ENCODE assay signal across 22 mouse cellular contexts in genomic region chr9:86514798-86515197, GRCm38 (mm10). TPM values are rescaled to one million over a fixed set of nuclear protein-coding genes. Genes with fewer than 3 reads are reported as not detected.
DNase-seq lines count a peak whose midpoint lies in the region; ATAC-seq lines count a peak whose summit lies in the region.
"Had no signal": no experiment of that assay in that cellular context is flagged by ENCODE, and none has a peak within 500 bp of the region (broad histone marks: within the 10 kb centered on the region; RNA-seq: fewer than 3 reads in every experiment).

No protein-coding gene starts in this region.

- H3K4me2 ChIP-seq in heart, embryonic 12.5 days, result no peak overlapping the region
- H3K4me2 ChIP-seq: forebrain, embryonic 13.5 days; heart, embryonic 15.5 days; hindbrain, embryonic 12.5 days; hindbrain, embryonic 15.5 days had no signal

- intact Hi-C loops in gastrocnemius, postnatal 36 days (cut with DNase I), result no loop called here
- intact Hi-C loops in heart, postnatal 25 days (cut with DNase I), result loop anchor here (5.0 kb wide), 1 partner anchor 48 kb away; no protein-coding TSS in a partner anchor
- intact Hi-C loops in heart, postnatal 10 days (cut with DNase I), result no loop called here

- no peak overlapping the region for H3K9ac ChIP-seq in heart, embryonic 12.5 days
- H3K9ac ChIP-seq: forebrain, embryonic 13.5 days; heart, embryonic 15.5 days; hindbrain, embryonic 12.5 days; hindbrain, embryonic 15.5 days had no signal

- no peak overlapping the region for H3K4me3 ChIP-seq in heart, embryonic 12.5 days
- H3K4me3 ChIP-seq: forebrain, embryonic 10.5 days; forebrain, embryonic 13.5 days; heart, adult 2 months; heart, embryonic 15.5 days; hindbrain, embryonic 12.5 days; hindbrain, embryonic 15.5 days had no signal

- H3K27ac ChIP-seq in heart, embryonic 12.5 days (ENCODE audit: poor library complexity, severe bottlenecking), result no peak overlapping the region
- H3K27ac ChIP-seq: forebrain, embryonic 10.5 days; forebrain, embryonic 13.5 days; heart, adult 2 months; heart, embryonic 15.5 days; hindbrain, embryonic 12.5 days; hindbrain, embryonic 15.5 days had no signal

- H3K9me3 ChIP-seq in heart, embryonic 12.5 days (replicated peaks), result no peaks in the 10 kb centered on the region
- H3K9me3 ChIP-seq: forebrain, embryonic 10.5 days; forebrain, embryonic 13.5 days; heart, embryonic 15.5 days; hindbrain, embryonic 12.5 days; hindbrain, embryonic 15.5 days had no signal

- WGBS in heart, embryonic 12.5 days, result 91% methylated on average over 4 of the region's 4 CpGs

- H3K27me3 ChIP-seq in heart, embryonic 12.5 days (replicated peaks), result no peaks in the 10 kb centered on the region
- H3K27me3 ChIP-seq: forebrain, embryonic 13.5 days; heart, embryonic 15.5 days; hindbrain, embryonic 12.5 days; hindbrain, embryonic 15.5 days had no signal

- ATAC-seq in heart, embryonic 12.5 days (ENCODE audit: insufficient number of reproducible peaks, low FRiP score), result no peak
- ATAC-seq: activated CD4-positive, CD25-positive, alpha-beta regulatory T cell, adult 4 months; forebrain, embryonic 13.5 days; forebrain, embryonic 16.5 days had no signal

- peaks cover 36% of the 10 kb centered on the region for H3K36me3 ChIP-seq in heart, embryonic 12.5 days

- DNase-seq in gastrocnemius, adult 18-20 months (ENCODE audit: low spot score), result peak; percentile 63
- DNase-seq in gastrocnemius, postnatal 36 days, result no peak
- DNase-seq in heart, adult 18-20 months, result peak; percentile 37 to 67
- peak; percentile 4 for DNase-seq in heart, postnatal 25 days (ENCODE audit: low spot score)
- no peak for DNase-seq in heart, postnatal 10 days
- DNase-seq in adrenal gland, adult (ENCODE audit: inconsistent age in 2 of 2, low spot score in 1 of 2), result no peak
- DNase-seq: adrenal gland, postnatal 10 days; adrenal gland, postnatal 36 days; cerebellum, adult 18-20 months; cerebellum, adult 9-10 months; cerebellum, postnatal 14 days; gastrocnemius, postnatal 10 days; kidney, adult 2 months had no signal

- H3K4me1 ChIP-seq in heart, embryonic 12.5 days (replicated peaks), result 0 out of 2 replicates have a peak, but pooled peaks cover 3% of the 10 kb centered on the region
- H3K4me1 ChIP-seq: forebrain, embryonic 10.5 days; forebrain, embryonic 13.5 days; heart, embryonic 15.5 days; hindbrain, embryonic 12.5 days; hindbrain, embryonic 15.5 days had no signal

RNA-seq across cellular contexts. Expression of gene Dop1a, which starts 47.8 kb away (rescaled TPM):
- 10 to 100 TPM in 1 of 2 experiments, 1 to 10 TPM in 1; 9.8 to 10.3 TPM for total RNA-seq in gastrocnemius, adult 18-20 months (2021)
- total RNA-seq in gastrocnemius, postnatal 36 days (2021), result 10 to 100 TPM in 1 of 2 experiments, 1 to 10 TPM in 1; 9.1 to 10.1 TPM
- 10 to 100 TPM; 16.1 to 18.4 TPM for total RNA-seq in heart, adult 18-20 months (2021)
- polyA plus RNA-seq in heart, embryonic 12.5 days (2016; fragmentation: Nextera tagmentation; extraction: Ambion mirVana), result 11.7 and 13.0 TPM in 2 replicates
- 10 to 100 TPM; 18.6 to 20.6 TPM for total RNA-seq in heart, postnatal 25 days (2021)
- 10 to 100 TPM; 23.4 to 26.8 TPM for total RNA-seq in heart, postnatal 10 days (2021)

RNA-seq across cellular contexts. Expression of gene Ube2cbp, which starts 50.0 kb away (rescaled TPM):
- 1 to 10 TPM; 4.3 to 4.5 TPM for total RNA-seq in gastrocnemius, adult 18-20 months (2021)
- total RNA-seq in gastrocnemius, postnatal 36 days (2021), result 1 to 10 TPM; 2.6 to 2.8 TPM
- 1 to 10 TPM; 1.7 to 1.9 TPM for total RNA-seq in heart, adult 18-20 months (2021)
- 4.6 and 5.0 TPM in 2 replicates for polyA plus RNA-seq in heart, embryonic 12.5 days (2016; fragmentation: Nextera tagmentation; extraction: Ambion mirVana)
- total RNA-seq in heart, postnatal 25 days (2021), result 1 to 10 TPM; 1.1 to 1.7 TPM
- 1 to 10 TPM; 1.9 to 2.7 TPM for total RNA-seq in heart, postnatal 10 days (2021)

RNA-seq across cellular contexts. Expression of gene Pgm3, which starts 56.8 kb away (rescaled TPM):
- 1 to 10 TPM; 3.3 to 4.6 TPM for total RNA-seq in gastrocnemius, adult 18-20 months (2021)
- 1 to 10 TPM; 3.3 to 4.1 TPM for total RNA-seq in gastrocnemius, postnatal 36 days (2021)
- 1 to 10 TPM; 7.4 to 7.8 TPM for total RNA-seq in heart, adult 18-20 months (2021)
- polyA plus RNA-seq in heart, embryonic 12.5 days (2016; fragmentation: Nextera tagmentation; extraction: Ambion mirVana), result 25.2 and 25.7 TPM in 2 replicates
- 1 to 10 TPM; 7.0 to 7.5 TPM for total RNA-seq in heart, postnatal 25 days (2021)
- total RNA-seq in heart, postnatal 10 days (2021), result 10 to 100 TPM; 10.6 to 12.3 TPM

RNA-seq across cellular contexts. Expression of gene Rwdd2a, which starts 57.0 kb away (rescaled TPM):
- under 1 TPM; 0.28 to 0.34 TPM for total RNA-seq in gastrocnemius, adult 18-20 months (2021)
- under 1 TPM in 1 of 2 experiments, not detected in 1; 0.32 TPM for total RNA-seq in gastrocnemius, postnatal 36 days (2021)
- total RNA-seq in heart, adult 18-20 months (2021), result under 1 TPM; 0.21 to 0.77 TPM
- 4.0 and 4.4 TPM in 2 replicates for polyA plus RNA-seq in heart, embryonic 12.5 days (2016; fragmentation: Nextera tagmentation; extraction: Ambion mirVana)
- under 1 TPM; 0.39 to 0.59 TPM for total RNA-seq in heart, postnatal 25 days (2021)
- under 1 TPM; 0.32 to 0.69 TPM for total RNA-seq in heart, postnatal 10 days (2021)

Comparison
In these comparisons a context has a peak if more than half of its experiments do, and no peak if none do; other contexts are left out.
1. DNase-seq: peak in gastrocnemius, adult 18-20 months (single experiment), heart, adult 18-20 months (2 of 2) and heart, postnatal 25 days (single experiment); none in gastrocnemius, postnatal 36 days (0 of 2), heart, postnatal 10 days (0 of 2) and adrenal gland, adult (0 of 2).